Mouse (Mus musculus): Measurements from ENCODE around the gene Lrrc74b. TPM values are rescaled to one million over a fixed set of nuclear protein-coding genes. Genes with fewer than 3 reads are reported as not detected.

Gene Lrrc74b
- polyA plus RNA-seq (2015; fragmentation: Nextera tagmentation; extraction: Ambion mirVana) = 0.58 and 0.60 TPM in 2 replicates

- H3K27me3 ChIP-seq (ENCODE audit: control insufficient read depth, insufficient read depth, low read length) = peaks cover 7% of the 10 kb centered on the region
- peak within 1 kb of the TSS; percentile 50 for H3K4me3 ChIP-seq (ENCODE audit: low read length)
- H3K9ac ChIP-seq (ENCODE audit: low read length) = peak within 1 kb of the TSS; percentile 58
- peak within 1 kb of the TSS; percentile 53 for H3K27ac ChIP-seq (ENCODE audit: low read length)
- H3K36me3 ChIP-seq (ENCODE audit: control insufficient read depth, insufficient read depth) = no peaks in the 10 kb centered on the region
- ATAC-seq (replicated peaks; ENCODE audit: extremely low read depth, insufficient read depth, low FRiP score) = peak; percentile 79
- H3K9me3 ChIP-seq (replicated peaks; ENCODE audit: control insufficient read depth, low read length) = no peaks in the 10 kb centered on the region
- H3K4me2 ChIP-seq (ENCODE audit: low read depth, low read length) = peak within 1 kb of the TSS; percentile 81
- H3K4me1 ChIP-seq (ENCODE audit: control insufficient read depth, insufficient read depth, low read length) = peaks cover 21% of the 10 kb centered on the region
- WGBS = 2% methylated on average over 22 of the region's 22 CpGs
Measured at GRCm38 (mm10) chr16:17561128-17561750, at the start of gene Lrrc74b. Gene Lrrc74b (minus strand): TSS chr16:17561247.

GRCm38 (mm10) chr16:17605684-17606083 is 44.6 kb upstream of the Lrrc74b start:
- no peaks in the 10 kb centered on the region for H3K36me3 ChIP-seq (ENCODE audit: control insufficient read depth, insufficient read depth)
- H3K9me3 ChIP-seq (replicated peaks; ENCODE audit: control insufficient read depth, low read length) = no peaks in the 10 kb centered on the region
- H3K4me3 ChIP-seq (ENCODE audit: low read length) = no peak overlapping the region
- H3K27me3 ChIP-seq (ENCODE audit: control insufficient read depth, insufficient read depth, low read length) = no peaks in the 10 kb centered on the region
- ATAC-seq (replicated peaks; ENCODE audit: extremely low read depth, insufficient read depth, low FRiP score) = no peak
- H3K4me2 ChIP-seq (ENCODE audit: low read depth, low read length) = no peak overlapping the region
- WGBS = 66% methylated on average over 5 of the region's 5 CpGs
- no peaks in the 10 kb centered on the region for H3K4me1 ChIP-seq (ENCODE audit: control insufficient read depth, insufficient read depth, low read length)
- H3K27ac ChIP-seq (ENCODE audit: low read length) = no peak overlapping the region
- no peak overlapping the region for H3K9ac ChIP-seq (ENCODE audit: low read length)

GRCm38 (mm10) chr16:17604941-17605340 is 43.9 kb upstream of the Lrrc74b start:
- WGBS = 67% methylated on average over 4 of the region's 4 CpGs

DNA sequence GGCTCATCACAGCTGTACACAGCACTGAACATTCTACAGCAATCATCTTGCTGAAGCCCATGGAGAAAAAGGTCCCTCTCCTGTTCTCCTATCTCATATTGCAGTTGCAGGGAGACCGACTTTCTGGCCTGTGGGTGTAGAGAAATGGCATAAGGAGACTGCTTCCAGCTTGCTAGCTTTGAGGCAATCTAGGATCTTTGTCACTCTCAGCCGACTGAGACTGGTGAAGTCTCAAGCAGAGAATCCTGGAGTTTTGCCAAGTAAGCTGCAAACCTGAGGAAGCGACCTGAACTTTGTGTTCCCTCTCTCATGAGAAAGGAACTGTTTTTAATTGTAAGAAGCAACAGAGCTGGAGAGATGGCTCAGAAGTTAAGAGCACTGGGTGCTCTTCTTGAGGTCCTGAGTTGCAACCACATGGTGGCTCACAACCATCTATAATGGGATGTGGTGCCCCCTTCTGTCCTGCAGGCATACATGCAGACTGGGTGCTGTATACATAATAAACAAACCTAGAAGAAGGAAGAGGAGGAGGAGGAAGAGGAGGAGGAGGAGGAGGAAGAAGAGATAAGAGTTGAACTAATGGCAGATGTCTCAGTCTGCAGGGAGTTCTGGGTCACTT is 40.0 kb upstream of the Lrrc74b start:
- ATAC-seq (replicated peaks; ENCODE audit: extremely low read depth, insufficient read depth, low FRiP score) = no peak
- H3K4me2 ChIP-seq (ENCODE audit: low read depth, low read length) = no peak overlapping the region
- H3K4me1 ChIP-seq (ENCODE audit: control insufficient read depth, insufficient read depth, low read length) = no peaks in the 10 kb centered on the region
- H3K36me3 ChIP-seq (ENCODE audit: control insufficient read depth, insufficient read depth) = no peaks in the 10 kb centered on the region
- H3K27ac ChIP-seq (ENCODE audit: low read length) = no peak overlapping the region
- H3K27me3 ChIP-seq (ENCODE audit: control insufficient read depth, insufficient read depth, low read length) = no peaks in the 10 kb centered on the region
- no peak overlapping the region for H3K9ac ChIP-seq (ENCODE audit: low read length)
- no peaks in the 10 kb centered on the region for H3K9me3 ChIP-seq (replicated peaks; ENCODE audit: control insufficient read depth, low read length)
- 33% methylated on average over 3 of the region's 3 CpGs for WGBS
- H3K4me3 ChIP-seq (ENCODE audit: low read length) = no peak overlapping the region

More at GRCm38 (mm10) chr16:17604941-17605340, 43.9 kb upstream of the Lrrc74b start:
- no peaks in the 10 kb centered on the region for H3K9me3 ChIP-seq (replicated peaks; ENCODE audit: control insufficient read depth, low read length)
- H3K27me3 ChIP-seq (ENCODE audit: control insufficient read depth, insufficient read depth, low read length) = no peaks in the 10 kb centered on the region
- no peak overlapping the region for H3K27ac ChIP-seq (ENCODE audit: low read length)
- no peak overlapping the region for H3K4me2 ChIP-seq (ENCODE audit: low read depth, low read length)
- ATAC-seq (replicated peaks; ENCODE audit: extremely low read depth, insufficient read depth, low FRiP score) = no peak
- no peak overlapping the region for H3K4me3 ChIP-seq (ENCODE audit: low read length)
- no peaks in the 10 kb centered on the region for H3K4me1 ChIP-seq (ENCODE audit: control insufficient read depth, insufficient read depth, low read length)
- no peak overlapping the region for H3K9ac ChIP-seq (ENCODE audit: low read length)
- H3K36me3 ChIP-seq (ENCODE audit: control insufficient read depth, insufficient read depth) = no peaks in the 10 kb centered on the region

DNA sequence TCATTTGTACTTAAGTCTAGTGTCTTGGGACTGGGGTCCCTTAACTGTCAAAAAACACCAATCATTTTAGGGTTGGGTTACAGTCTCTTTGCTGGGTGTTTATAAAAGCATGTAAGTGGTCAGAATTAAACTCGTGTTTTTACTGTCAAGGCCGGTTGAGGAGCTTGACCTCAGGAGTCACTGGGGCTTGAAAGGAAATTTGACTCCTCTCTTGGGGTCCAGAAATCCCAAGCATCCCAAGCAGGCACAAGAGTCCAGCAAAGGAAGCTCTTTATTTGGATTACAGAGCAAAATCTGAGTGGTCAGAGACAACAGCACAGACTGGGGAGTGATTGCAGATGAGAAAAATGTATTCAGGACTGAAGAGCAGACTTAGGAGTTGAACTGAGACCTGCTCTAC is 29.7 kb upstream of the Lrrc74b start:
- H3K9ac ChIP-seq (ENCODE audit: low read length) = no peak overlapping the region
- no peak for ATAC-seq (replicated peaks; ENCODE audit: extremely low read depth, insufficient read depth, low FRiP score)
- 21% methylated on average over 2 of the region's 2 CpGs for WGBS
- H3K36me3 ChIP-seq (ENCODE audit: control insufficient read depth, insufficient read depth) = no peaks in the 10 kb centered on the region
- H3K4me1 ChIP-seq (ENCODE audit: control insufficient read depth, insufficient read depth, low read length) = no peaks in the 10 kb centered on the region
- no peaks in the 10 kb centered on the region for H3K27me3 ChIP-seq (ENCODE audit: control insufficient read depth, insufficient read depth, low read length)
- H3K4me3 ChIP-seq (ENCODE audit: low read length) = no peak overlapping the region
- H3K27ac ChIP-seq (ENCODE audit: low read length) = no peak overlapping the region
- H3K4me2 ChIP-seq (ENCODE audit: low read depth, low read length) = no peak overlapping the region
- peaks cover 6% of the 10 kb centered on the region for H3K9me3 ChIP-seq (replicated peaks; ENCODE audit: control insufficient read depth, low read length)

DNA sequence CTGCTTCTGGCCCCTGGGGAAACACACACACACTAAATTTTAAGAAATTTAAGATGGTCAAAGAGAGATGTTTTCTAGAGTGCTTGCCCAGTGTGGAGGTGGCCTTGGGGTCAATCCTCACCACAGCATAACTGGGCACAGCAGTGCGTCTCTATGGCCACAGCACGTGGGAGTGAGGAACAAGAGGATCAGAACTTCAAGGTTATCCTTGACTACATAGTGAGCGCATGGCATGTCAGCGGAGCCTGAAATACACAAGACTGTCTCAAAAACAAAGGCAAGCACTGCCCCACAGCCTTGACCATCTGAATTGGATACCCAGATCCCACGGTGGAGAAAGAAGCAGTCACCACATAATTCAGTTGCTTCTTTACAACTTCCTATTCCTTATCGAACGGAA is 23.5 kb upstream of the Lrrc74b start:
- 84% methylated on average over 7 of the region's 7 CpGs for WGBS
- H3K4me1 ChIP-seq (ENCODE audit: control insufficient read depth, insufficient read depth, low read length) = no peaks in the 10 kb centered on the region
- no peak for ATAC-seq (replicated peaks; ENCODE audit: extremely low read depth, insufficient read depth, low FRiP score)
- H3K36me3 ChIP-seq (ENCODE audit: control insufficient read depth, insufficient read depth) = no peaks in the 10 kb centered on the region
- no peaks in the 10 kb centered on the region for H3K27me3 ChIP-seq (ENCODE audit: control insufficient read depth, insufficient read depth, low read length)
- H3K27ac ChIP-seq (ENCODE audit: low read length) = no peak overlapping the region
- 0 out of 2 replicates have a peak, but pooled peaks cover 3% of the 10 kb centered on the region for H3K9me3 ChIP-seq (replicated peaks; ENCODE audit: control insufficient read depth, low read length)
- no peak overlapping the region for H3K9ac ChIP-seq (ENCODE audit: low read length)
- H3K4me2 ChIP-seq (ENCODE audit: low read depth, low read length) = no peak overlapping the region
- no peak overlapping the region for H3K4me3 ChIP-seq (ENCODE audit: low read length)

- H3K36me3 ChIP-seq (ENCODE audit: control insufficient read depth, insufficient read depth) = no peaks in the 10 kb centered on the region
- no peak for ATAC-seq (replicated peaks; ENCODE audit: extremely low read depth, insufficient read depth, low FRiP score)
- H3K4me3 ChIP-seq (ENCODE audit: low read length) = no peak within 1 kb of the TSS
- H3K4me2 ChIP-seq (ENCODE audit: low read depth, low read length) = no peak within 1 kb of the TSS
- 21% methylated on average over 8 of the region's 8 CpGs for WGBS
- H3K27me3 ChIP-seq (ENCODE audit: control insufficient read depth, insufficient read depth, low read length) = no peaks in the 10 kb centered on the region
- H3K27ac ChIP-seq (ENCODE audit: low read length) = no peak within 1 kb of the TSS
- H3K9me3 ChIP-seq (replicated peaks; ENCODE audit: control insufficient read depth, low read length) = no peaks in the 10 kb centered on the region
- H3K4me1 ChIP-seq (ENCODE audit: control insufficient read depth, insufficient read depth, low read length) = no peaks in the 10 kb centered on the region
- H3K9ac ChIP-seq (ENCODE audit: low read length) = no peak within 1 kb of the TSS
Measured at GRCm38 (mm10) chr16:17583064-17583463, 22.0 kb upstream of the Lrrc74b start, which contains the start of gene Slc7a4. Gene Slc7a4 (minus strand): TSS chr16:17583214.

DNA sequence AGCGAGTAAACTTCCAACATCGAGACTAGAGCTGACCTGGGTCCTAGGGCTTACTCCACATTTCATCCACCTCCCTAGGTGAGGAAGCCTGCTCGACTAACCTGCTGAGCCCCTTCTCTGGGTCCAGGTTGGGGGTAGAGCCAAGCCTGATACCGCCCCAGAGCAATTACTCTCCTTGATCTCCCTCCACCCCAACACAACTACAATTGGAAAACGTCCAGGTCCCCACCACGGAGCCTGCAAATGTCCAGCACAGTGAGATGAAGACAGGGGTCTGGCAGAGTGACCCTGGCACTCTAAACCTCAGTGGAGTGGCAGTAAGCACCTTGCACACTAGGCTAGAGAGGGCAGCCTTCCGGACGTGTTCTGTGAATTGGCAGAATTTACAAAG is 15.8 kb upstream of the Lrrc74b start:
- Histone ChIP-seq H3K4me2 (ENCODE audit: low read depth, low read length) (peak overlapping the region; percentile 86), H3K36me3 (ENCODE audit: control insufficient read depth, insufficient read depth) (no peaks in the 10 kb centered on the region), H3K27me3 (ENCODE audit: control insufficient read depth, insufficient read depth, low read length) (peaks cover 3% of the 10 kb centered on the region), H3K27ac (ENCODE audit: low read length) (no peak overlapping the region), H3K9ac (ENCODE audit: low read length) (peak overlapping the region; percentile 77; the same call in 1 of the 2 replicates), H3K4me3 (ENCODE audit: low read length) (peak overlapping the region; percentile 67), H3K4me1 (ENCODE audit: control insufficient read depth, insufficient read depth, low read length) (peaks cover 5% of the 10 kb centered on the region), H3K9me3 (replicated peaks; ENCODE audit: control insufficient read depth, low read length) (no peaks in the 10 kb centered on the region)
- 16% methylated on average over 8 of the region's 8 CpGs for WGBS
- no peak for ATAC-seq (replicated peaks; ENCODE audit: extremely low read depth, insufficient read depth, low FRiP score)
